18 mouse cellular contexts compared by ENCODE assay signal in the genomic region with DNA sequence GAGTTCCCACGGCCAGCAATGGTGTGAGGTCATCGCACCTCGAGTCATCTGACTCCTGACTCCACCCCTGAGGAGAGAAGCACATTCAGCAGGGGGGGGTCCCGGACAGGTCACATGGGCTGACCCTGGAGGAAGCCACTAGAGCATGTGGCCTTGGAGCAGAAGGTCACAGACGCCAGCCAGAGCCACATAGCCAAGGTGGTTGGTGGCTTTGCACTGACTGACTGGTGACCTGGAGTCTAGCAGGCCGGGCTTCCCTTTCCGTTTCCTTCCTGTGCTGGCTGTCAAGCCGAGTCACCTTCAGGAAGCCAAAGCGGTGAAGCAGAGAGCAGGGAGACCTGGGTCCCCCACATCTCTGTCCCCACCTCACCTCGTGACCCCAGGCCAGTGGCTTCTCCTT. TPM values are rescaled to one million over a fixed set of nuclear protein-coding genes. Genes with fewer than 3 reads are reported as not detected.
A peak's percentile ranks its signal among the peaks of the same experiment; 100 is the strongest.
DNase-seq lines count a peak whose midpoint lies in the region; ATAC-seq lines count a peak whose summit lies in the region.
"Had no signal": no experiment of that assay in that cellular context is flagged by ENCODE, and none has a peak within 500 bp of the region (broad histone marks: within the 10 kb centered on the region; RNA-seq: fewer than 3 reads in every experiment).

No protein-coding gene starts in this region.

- peak; percentile 53 for DNase-seq in kidney, adult 11 months
- peak; percentile 36 for DNase-seq in adrenal gland, postnatal 25 days
- DNase-seq in retina, postnatal 1 day: peak; percentile 24
- no peak for DNase-seq in frontal cortex, postnatal 25 days (ENCODE audit: low spot score in 2 of 2)
- DNase-seq: cerebellum, adult 9-10 months; forebrain, postnatal 0 days; thymus, postnatal 25 days had no signal

- WGBS in kidney, embryonic 14.5 days: 56% methylated on average over 10 of the region's 10 CpGs
- WGBS in kidney, embryonic 16.5 days: 30% methylated on average over 10 of the region's 10 CpGs
- WGBS in hindbrain, embryonic 13.5 days: 77% methylated on average over 10 of the region's 10 CpGs

- H3K9me3 ChIP-seq in kidney, embryonic 14.5 days (ENCODE audit: control insufficient read depth, low read length): no peaks in the 10 kb centered on the region
- H3K9me3 ChIP-seq in kidney, embryonic 16.5 days (ENCODE audit: low read length): no peaks in the 10 kb centered on the region
- H3K9me3 ChIP-seq in hindbrain, embryonic 13.5 days: no peaks in the 10 kb centered on the region
- H3K9me3 ChIP-seq: hindbrain, embryonic 15.5 days; liver, embryonic 15.5 days had no signal

- H3K4me2 ChIP-seq in kidney, embryonic 14.5 days (replicated peaks; ENCODE audit: low read depth, low read length): no peak overlapping the region
- no peak overlapping the region for H3K4me2 ChIP-seq in kidney, embryonic 16.5 days (replicated peaks; ENCODE audit: low read depth, low read length)
- no peak overlapping the region for H3K4me2 ChIP-seq in hindbrain, embryonic 13.5 days
- H3K4me2 ChIP-seq: hindbrain, embryonic 15.5 days; liver, embryonic 15.5 days had no signal

- no peaks in the 10 kb centered on the region for H3K36me3 ChIP-seq in kidney, embryonic 14.5 days (ENCODE audit: control insufficient read depth, insufficient read depth, low read length)
- no peaks in the 10 kb centered on the region for H3K36me3 ChIP-seq in kidney, embryonic 16.5 days (ENCODE audit: insufficient read depth, low read length)
- H3K36me3 ChIP-seq in hindbrain, embryonic 13.5 days: no peaks in the 10 kb centered on the region
- H3K36me3 ChIP-seq: hindbrain, embryonic 15.5 days; liver, embryonic 15.5 days had no signal

- no peaks in the 10 kb centered on the region for H3K27me3 ChIP-seq in kidney, embryonic 14.5 days (ENCODE audit: control insufficient read depth, insufficient read depth, low read length)
- H3K27me3 ChIP-seq in kidney, embryonic 16.5 days (ENCODE audit: insufficient read depth, low read length): no peaks in the 10 kb centered on the region
- no peaks in the 10 kb centered on the region for H3K27me3 ChIP-seq in hindbrain, embryonic 13.5 days
- H3K27me3 ChIP-seq: hindbrain, embryonic 15.5 days; liver, embryonic 15.5 days; Patski had no signal

- no peak overlapping the region for H3K9ac ChIP-seq in kidney, embryonic 14.5 days (ENCODE audit: low read depth, low read length)
- H3K9ac ChIP-seq in kidney, embryonic 16.5 days (replicated peaks; ENCODE audit: low read length): no peak overlapping the region
- no peak overlapping the region for H3K9ac ChIP-seq in hindbrain, embryonic 13.5 days
- H3K9ac ChIP-seq: forebrain, postnatal 0 days; hindbrain, embryonic 15.5 days; liver, embryonic 15.5 days had no signal

- no peaks in the 10 kb centered on the region for H3K4me1 ChIP-seq in kidney, embryonic 14.5 days (ENCODE audit: control insufficient read depth, insufficient read depth, low read length)
- H3K4me1 ChIP-seq in kidney, embryonic 16.5 days (ENCODE audit: insufficient read depth, low read length): no peaks in the 10 kb centered on the region
- H3K4me1 ChIP-seq in hindbrain, embryonic 13.5 days (replicated peaks): 0 out of 2 replicates have a peak, but pooled peaks cover 3% of the 10 kb centered on the region
- H3K4me1 ChIP-seq: hindbrain, embryonic 15.5 days; liver, embryonic 15.5 days had no signal

- H3K27ac ChIP-seq in kidney, embryonic 14.5 days (ENCODE audit: low read depth, low read length): no peak overlapping the region
- H3K27ac ChIP-seq in kidney, embryonic 16.5 days (ENCODE audit: low read length): 0 out of 2 replicates have a peak overlapping the region, but pooled peaks have one; percentile 10
- H3K27ac ChIP-seq in hindbrain, embryonic 13.5 days: no peak overlapping the region
- H3K27ac ChIP-seq: hindbrain, embryonic 15.5 days; layer of hippocampus, adult 2 months; liver, embryonic 15.5 days had no signal

- H3K4me3 ChIP-seq in kidney, embryonic 14.5 days (ENCODE audit: low read length): no peak overlapping the region
- no peak overlapping the region for H3K4me3 ChIP-seq in kidney, embryonic 16.5 days (ENCODE audit: low read length)
- no peak overlapping the region for H3K4me3 ChIP-seq in hindbrain, embryonic 13.5 days
- H3K4me3 ChIP-seq: hindbrain, embryonic 15.5 days; layer of hippocampus, adult 2 months; liver, embryonic 15.5 days had no signal

- ATAC-seq in kidney, embryonic 14.5 days (ENCODE audit: low FRiP score, low TSS enrichment): no peak
- 0 out of 2 replicates have a peak, but pooled peaks have one; percentile 9 for ATAC-seq in kidney, embryonic 16.5 days (ENCODE audit: low FRiP score, low TSS enrichment)
- ATAC-seq in hindbrain, embryonic 13.5 days (ENCODE audit: low FRiP score): no peak
- ATAC-seq: forebrain, postnatal 0 days; Patski had no signal

RNA-seq across cellular contexts. Expression of a gene that starts 53.0 kb away (rescaled TPM):
- not detected in 2 replicates for polyA plus RNA-seq in kidney, embryonic 14.5 days (2014; fragmentation: Nextera tagmentation; extraction: Ambion mirVana)
- not detected in 2 replicates for total RNA-seq in adrenal gland, postnatal 25 days (2021)
- not detected in 2 replicates for polyA plus RNA-seq in kidney, embryonic 16.5 days (2015; fragmentation: Nextera tagmentation; extraction: Ambion mirVana)
- polyA plus RNA-seq in hindbrain, embryonic 13.5 days (2015; fragmentation: Nextera tagmentation; extraction: Ambion mirVana): not detected in 2 replicates
- total RNA-seq: forebrain, postnatal 0 days; gastrocnemius, postnatal 4 days; layer of hippocampus, adult 2 months; left cerebral cortex, postnatal 25 days had no signal
- polyA plus RNA-seq: embryonic facial prominence, embryonic 14.5 days; forebrain, postnatal 0 days; hindbrain, embryonic 15.5 days; liver, embryonic 15.5 days; neural tube, embryonic 11.5 days; Patski had no signal

Comparison
In these comparisons a context has a peak if more than half of its experiments do, and no peak if none do; other contexts are left out.
1. DNase-seq: peak in kidney, adult 11 months (single experiment), adrenal gland, postnatal 25 days (single experiment) and retina, postnatal 1 day (single experiment); none in frontal cortex, postnatal 25 days (0 of 2).